Mouse (Mus musculus): ENCODE results near the gene Rhof. TPM values are rescaled to one million over a fixed set of nuclear protein-coding genes. Genes with fewer than 3 reads are reported as not detected.

Rhof gene
- total RNA-seq, 2 experiments from 2014 or later, result 1.2 to 1.4 TPM

DNA sequence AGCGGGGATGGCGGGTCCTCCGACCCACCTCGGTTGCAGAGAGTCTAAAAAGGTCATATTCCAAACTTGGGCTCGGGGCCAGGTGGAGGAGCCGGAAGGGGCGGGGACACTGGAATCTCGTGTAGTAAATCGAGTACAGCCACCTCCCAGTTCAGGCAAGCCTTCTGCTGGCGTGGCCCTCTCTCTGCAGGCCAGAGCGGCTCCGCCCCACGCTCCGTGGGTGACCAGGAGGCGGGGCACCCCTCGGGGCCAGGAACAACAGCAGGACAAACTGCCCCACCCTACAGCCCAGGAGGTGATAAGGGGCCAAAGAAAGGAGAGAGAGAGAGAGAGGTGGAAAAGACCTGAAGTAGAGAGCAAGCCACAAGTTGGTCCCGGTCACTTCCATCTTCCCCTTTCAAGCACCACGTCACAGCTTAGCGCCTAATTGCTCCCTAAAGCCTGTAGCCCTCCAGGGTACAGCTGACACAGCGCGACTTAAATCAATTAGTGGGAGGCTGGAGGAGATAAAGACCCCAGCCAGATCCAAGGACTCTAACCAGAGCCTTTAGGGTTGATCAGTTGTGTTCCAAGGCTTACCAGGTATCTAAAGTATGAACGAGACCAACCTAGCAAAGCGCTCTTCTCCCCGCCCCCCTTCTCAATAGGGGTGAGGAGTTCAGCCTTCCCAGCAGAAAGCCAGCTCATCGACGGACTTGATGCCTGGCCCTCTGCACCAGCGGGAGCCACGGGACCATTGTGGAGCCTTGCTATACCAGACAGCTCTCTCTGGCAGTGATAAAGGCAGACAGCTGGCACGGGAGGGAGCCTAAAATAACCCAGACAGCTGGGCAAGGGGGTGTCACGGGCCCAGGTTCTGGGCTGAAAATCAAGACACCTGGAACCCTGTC is 3.2 kb upstream of the Rhof start:
- peak; percentile 96 to 97 for DNase-seq

DNA sequence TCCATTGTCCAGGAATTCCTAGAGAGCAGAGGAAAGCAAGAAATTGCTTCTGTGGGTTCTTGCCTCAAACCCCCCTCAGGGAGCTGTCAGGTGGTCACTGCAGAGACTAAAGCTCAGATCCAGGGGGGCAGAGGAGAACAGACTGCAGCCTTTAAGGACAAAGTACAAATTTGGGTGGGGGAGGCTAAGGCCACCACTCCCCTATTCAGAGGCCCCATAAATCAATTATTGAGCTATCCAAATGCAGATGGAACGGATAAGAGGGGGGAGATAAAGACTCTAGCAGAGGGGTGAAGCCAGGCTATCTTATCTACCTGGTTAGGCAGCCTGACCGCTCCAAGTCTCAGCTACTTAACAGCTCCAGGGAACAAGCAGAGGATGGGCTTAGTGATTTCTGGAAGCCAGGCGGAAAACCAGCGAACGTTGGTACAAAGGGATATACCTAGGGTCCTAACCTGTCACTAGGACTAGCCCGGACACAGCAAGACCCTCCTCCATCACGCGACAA is 2.4 kb upstream of the Rhof start:
- no peak for DNase-seq

DNA sequence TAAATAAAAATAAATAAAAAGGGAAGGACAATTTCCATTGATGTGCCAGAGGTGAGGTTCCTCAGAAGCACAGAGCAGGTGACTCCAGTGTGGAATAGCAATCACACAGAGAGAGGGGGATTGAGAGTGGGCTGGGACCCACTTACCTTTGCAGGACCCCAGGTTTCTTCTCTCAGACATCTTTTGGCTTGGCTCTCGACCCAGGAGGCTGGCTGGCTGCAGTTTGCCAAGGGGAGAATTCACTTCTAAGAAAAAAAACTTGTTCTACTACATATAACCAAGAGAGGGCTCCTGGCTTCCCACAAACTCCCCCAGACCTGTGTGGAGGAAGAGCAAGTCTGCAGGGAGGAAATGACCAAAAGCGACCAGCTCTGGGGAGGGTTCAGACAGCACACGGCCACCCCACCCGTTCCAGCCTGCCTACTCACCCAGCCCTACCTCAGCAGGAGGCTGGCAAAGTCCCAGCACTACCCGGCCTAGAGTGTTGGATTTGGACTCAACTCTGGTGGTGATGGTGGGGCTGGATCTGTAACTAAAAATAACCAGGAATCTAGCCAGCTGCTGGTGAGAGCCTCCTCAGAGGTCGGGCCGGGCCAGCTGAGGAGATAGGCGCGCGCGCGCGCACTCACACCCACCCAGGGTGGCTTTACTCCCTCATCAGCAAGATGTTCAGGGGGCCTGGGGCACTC is 1.8 kb upstream of the Rhof start:
- DNase-seq, result peak; percentile 69 to 77

DNA sequence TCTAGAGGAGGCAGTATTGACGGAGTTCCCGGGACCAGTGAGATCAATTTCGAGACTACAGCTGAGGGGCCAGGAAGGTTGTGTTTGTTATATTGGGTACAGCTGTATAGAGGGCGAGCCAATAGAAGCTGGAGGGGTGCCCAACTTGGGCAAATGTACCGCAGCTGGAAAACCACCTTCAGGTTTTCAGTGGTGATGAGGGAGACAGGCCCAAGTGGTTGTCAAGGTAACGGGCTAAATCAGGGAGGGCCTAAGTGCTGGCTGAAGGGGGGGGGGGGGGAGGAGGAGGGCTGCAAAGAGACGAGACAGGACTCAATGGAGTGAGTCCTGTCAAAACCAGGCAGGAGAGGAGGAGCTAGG is 1.3 kb upstream of the Rhof start:
- peak; percentile 12 to 36 for DNase-seq

DNA sequence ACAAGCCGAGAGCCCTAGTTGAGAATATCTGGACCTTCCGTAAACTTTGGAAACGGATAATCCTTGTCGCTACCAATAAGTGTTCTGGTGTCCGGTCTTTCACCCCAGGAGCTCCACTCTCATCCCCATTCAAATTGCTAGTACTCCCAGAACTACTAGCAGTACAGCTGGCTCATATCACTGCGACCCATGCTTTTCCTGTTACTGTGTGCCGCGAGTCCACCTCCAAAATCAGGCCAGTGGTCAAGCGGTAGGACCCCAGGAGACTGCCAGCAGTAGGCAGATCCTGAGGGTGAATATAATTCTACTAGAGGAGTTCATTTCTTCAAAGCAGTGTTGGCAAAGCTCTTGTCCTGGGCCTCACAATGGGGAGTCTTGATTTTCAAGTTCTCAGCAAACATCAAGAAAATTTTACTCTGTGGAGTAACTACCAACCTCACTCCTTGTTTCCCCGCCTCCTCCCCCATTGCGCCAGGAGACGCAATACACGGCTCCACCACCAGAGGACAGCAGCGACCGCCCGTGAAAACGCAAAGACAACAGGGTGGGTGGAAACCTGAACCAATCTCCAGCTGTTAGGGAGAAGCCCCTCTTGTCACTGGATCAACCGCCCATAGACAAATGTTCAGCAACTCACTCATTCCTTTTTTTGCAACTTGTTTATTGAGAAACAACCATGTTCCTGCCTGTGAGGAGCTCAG is 741 bp upstream of the Rhof start:
- DNase-seq, result peak; percentile 84 to 87

DNA sequence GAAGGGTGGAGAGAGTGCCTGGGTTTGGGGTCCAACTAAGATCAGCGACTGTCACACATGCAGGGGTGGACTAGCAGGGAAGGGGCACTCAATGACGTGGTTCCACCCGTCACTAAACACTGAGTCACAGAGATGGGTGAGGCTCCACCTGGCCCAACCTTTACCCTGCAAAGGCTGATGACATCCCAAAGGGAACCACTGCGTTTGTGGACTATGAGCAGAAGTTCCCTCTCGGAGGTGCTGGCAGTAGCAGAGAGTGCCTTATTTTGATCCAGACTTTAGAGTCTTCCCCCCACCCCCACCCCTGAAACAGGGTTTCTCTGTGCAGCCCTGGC is 1.7 kb downstream of the Rhof start:
- no peak for DNase-seq

DNA sequence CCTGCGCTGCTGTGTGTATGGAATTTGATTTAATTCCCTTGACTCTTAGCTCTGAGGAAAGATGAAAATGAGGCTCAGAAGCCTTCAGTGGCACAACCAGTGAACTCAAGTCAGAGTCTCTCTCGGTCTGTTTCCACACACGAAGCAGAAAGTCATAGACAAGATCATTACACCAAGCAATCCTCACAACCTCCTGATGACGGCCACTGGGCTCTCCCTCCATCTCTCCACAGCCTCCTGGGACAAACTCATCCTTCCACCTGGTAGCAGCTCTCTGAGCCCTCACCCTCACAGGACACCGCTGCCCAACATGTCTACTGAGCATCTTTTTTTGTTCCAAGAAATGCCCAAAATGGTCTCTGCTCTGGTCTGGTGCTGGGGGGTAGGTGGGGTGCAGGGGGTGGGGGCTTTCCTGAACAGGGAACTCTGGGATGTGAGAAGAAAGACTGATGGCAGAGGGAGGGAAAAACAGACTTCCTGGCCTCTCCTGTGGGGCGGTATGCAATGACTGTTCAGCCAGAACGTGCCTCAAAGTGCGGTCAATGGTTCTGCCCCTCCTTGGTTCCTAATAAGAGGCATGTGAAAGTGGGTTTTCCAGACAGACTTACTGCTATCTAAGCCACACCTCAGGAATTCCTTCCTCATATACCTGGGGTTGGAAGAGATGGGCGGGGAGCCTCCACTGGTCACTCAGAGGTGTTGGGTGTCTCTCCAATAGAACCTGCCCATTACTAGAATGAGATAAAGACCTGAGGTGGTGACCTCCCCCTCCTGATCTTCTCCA is 2.3 kb downstream of the Rhof start:
- no peak for DNase-seq

DNA sequence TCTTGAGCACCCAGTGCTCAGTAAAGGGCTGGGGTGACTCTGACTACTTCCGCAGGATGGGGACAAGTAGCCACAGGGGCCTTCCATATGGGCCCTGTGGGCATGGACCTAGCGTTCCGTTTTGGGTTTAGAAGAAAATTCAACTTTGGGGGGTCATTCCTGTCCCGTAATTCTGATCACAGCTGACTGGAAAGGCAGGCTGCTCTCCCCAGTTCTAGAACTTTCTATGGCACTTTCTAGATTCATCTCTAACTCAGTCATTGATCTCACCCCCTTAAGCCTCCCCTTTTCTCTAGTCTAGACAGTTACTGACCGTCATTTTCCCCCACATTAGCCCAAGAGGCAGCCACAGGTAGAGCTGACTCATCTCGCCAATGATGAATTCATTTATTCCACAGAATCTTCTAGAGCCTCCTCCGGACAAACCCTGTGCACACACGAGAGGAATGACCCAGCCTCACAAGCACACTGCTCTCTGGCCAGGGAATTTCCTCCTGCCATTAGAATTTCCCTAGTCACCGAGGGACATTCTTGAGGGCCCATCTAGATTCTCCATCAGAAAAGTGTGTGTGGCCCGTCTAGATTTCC is 3.2 kb downstream of the Rhof start:
- no peak for DNase-seq

DNA sequence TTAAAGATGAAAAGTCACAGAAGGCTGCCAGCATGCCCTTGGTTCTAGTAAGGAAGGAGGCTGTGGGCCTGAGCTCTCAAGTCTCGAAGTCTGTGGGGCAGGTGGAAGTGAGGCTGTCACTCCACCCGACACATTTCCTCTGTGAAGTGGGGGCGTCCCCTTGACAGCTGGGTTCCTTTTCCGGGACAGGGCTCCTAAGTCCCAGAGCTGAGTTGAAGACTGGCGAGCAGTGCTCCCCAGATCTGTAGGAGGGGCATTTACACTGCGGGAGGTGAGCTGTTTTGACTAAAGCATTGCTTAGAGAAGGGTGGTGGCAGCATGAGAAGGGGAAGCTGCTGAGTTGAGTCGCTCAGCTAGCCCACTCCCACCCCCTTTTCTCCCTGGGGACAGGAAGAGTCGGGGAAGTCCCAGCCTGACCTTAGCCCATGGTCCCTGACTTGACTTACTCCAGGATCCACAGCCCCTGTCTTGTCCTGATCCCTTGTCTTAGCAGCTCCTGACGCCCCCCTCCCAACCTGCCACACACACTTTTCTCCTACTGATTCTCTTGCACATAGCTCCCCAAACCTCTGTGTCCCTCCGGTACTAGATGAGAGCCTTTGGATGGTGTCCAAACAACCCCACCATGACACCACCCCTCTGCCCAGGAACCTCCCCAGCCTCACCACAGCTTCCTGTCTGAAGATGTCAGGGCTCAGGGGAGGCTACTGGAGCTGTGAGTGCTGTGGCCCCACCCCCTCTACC is 3.9 kb downstream of the Rhof start:
- DNase-seq, result no peak

DNA sequence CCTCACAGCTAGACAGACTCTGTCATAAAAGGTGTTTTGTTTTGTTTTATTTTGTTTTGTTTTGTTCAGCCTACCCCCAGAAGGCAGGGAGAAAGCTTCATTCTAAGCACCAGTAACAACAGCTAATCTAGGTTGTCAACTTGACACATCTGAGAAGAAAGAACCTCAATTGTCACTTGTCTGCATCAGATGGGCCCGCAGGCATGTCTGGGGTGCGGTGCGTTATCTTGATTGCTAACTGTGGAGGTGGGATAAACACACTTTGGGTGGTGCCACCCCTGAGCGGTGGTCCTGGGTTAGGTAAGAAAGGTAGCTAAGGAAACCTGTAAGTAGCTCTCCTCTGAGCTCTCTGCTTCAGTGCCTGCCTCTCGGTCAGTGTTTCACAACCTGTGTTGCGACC is 5.5 kb downstream of the Rhof start:
- DNase-seq, result no peak

DNA sequence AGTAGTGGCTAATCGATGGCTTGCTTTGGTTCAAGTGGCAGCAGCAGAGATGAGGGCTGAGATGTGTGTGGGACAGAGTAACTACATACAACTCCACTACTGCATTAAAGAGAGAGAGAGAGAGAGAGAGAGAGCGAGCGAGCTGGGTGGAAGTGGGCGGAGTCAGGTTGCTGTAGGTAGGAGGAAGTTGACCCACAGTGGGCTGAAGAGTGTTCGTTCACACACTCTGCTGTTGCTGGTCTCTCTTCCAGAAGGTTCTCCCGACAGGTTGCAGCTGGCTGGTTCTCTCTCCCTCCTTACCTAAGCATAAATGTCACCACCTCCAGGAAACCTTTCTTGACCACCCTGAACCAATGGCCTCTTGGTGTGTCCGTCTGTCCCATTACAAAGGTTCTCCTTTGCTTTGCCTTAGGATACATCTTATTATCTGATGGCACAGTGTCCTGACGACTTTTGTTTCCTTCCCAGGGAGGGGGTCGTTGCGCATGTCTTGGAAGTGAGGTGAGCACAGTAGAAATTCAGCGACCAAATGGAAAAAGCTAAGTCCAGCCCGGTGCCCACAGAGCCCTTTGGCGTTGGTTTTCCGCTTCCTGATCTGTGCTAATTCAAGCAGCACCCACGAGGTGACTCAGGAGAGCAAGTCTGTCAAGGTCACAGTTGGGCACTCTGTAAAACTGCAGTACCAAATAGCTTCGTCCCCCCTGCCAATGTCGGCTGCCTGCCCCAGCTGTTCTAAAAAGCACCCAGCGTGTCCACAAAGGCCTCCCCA is 6.7 kb downstream of the Rhof start:
- DNase-seq, result peak; percentile 66 to 72

DNA sequence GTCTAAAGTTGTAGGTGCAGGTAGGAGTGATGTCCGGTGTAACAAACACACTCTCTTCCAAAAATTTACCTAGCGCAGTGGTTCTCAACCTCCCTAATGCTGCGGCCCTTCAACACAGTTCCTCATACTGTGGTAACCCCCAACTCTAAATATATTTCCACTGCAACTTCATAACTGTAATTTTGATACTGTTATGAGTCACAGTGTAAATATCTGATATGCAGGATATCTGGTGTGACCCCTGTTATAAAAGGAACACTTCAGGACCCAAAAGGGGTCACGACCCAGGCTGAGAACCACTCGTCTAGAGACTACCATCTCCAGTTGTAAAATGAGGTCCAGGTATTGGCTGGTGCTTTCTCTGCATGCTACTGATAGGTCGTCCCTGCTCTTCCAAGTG is 7.4 kb downstream of the Rhof start:
- DNase-seq, result no peak

DNA sequence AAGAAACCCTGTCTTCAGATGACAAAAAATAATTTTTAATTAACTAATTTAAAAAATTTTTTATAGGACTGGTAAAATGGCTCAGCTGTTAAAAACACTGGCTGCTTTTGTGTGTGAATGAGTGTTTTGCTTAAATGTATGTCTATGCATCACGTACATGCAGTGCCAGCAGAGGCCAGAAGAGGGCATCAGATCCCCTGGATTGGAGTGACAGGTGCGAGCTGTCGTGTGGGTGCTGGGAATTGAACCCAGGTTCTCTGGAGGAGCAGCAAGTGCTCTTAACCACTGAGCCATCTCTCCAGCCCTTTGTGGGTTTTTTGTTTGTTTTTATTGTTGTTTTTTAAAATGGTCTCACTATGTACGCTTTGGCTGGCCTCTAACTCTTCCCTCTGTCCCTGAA is 10.3 kb downstream of the Rhof start:
- DNase-seq, result no peak

DNA sequence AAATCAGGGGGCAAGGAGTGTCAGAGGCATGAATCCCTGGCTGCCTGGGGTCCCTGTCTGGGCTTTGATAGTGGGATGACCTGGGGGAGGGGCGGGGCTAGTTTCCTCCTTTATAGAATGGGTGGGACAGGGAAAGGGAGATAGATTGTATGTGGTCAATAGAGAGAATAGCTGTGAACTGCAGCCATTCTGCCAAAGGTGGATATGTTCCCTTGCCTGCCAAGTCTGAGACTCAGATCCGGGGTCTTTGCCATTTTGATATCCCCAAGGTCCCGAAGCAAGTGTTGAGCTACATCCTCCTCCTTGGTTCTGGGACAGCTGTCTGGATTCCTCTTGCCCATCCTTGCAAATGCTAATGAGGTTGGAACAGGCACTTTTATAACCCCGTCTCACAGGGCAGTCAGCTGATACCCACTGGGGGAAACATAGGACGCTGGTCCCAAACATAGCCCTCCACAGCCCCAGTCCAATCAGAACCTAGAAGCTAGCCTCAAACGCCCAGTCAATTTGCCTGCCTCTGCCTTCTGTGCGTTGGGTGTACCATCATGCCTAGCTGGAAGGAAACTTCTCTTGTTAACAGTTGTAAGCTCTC is 11.8 kb downstream of the Rhof start:
- no peak for DNase-seq

DNA sequence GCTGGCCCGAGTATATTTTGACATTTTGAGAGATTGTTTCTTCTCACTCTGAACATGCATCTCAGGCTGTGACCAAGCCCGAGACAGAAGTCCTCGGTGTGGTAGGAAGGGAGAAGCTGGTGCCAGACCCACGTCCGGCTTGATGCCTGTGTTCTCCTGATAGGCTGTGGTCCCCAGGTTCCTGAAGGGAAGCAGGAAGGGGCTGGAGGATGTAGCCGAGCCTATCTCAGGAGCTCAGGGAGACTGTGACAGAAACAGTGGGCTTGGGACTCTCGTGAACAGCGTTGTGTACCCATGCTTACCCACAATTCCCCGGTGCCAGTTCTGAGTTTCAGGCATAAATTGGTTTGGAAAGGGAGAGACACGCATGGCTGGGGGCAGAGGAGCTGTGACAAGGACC is 13.7 kb downstream of the Rhof start:
- DNase-seq, result no peak

DNA sequence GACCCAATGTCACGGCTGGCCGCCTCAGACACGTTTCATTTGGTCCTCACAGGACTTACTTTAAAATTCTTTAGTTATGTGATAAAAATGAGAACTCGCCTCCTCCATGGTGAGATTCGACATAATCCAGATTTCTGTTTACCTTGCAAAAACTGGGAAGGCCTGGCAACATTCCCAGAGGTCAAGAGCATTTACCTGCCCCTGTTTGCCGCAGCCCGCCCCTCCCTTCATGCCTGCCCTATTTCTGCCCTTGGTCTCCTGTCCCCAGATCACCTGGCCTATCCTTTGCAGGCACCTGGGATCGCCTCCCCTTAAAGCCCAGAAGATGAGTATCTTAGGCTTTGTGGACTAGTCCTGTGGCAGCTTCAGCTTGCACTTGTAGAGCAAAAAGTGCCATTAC is 14.7 kb downstream of the Rhof start:
- no peak for DNase-seq

DNA sequence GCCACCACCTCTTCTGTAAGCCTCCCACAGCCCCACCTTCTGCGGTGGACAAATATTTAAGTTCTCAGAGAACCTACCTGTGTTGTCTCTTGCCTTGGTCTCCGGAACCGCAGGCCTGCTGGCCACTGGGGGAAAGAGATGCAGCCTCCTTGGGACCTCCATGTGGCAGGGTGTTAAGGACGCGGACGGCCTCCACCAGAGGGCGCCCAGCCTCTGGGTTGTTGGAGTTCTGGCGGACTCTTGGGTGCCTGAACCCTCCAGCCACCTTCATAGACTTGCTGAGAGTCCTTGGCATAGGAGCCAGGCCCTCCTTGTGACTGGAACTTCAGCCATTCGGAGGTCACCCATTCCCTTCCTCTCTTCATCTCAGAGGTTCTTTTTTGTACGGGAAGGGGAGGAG is 15.2 kb downstream of the Rhof start:
- DNase-seq, result peak; percentile 82 to 90

DNA sequence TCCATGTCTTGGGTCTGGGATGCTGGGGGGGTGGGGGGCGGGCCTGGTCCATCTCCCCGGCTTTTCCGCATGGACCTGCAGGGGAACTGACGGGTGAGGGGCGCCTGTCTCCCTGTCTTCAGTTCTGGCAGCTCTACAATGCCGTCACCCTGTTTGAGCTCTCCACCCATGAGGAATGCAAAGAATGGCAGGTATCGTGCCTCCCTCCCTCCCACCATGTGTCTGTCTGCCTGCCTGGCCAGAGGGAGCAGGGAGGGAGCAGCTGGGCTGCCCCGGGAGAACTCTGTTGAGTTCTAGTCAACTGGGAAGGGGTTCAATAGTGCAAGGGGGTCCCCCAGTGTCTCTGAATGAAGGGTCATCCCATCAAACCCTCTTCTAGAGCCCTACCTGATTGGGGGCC is 16.4 kb downstream of the Rhof start:
- no peak for DNase-seq

DNA sequence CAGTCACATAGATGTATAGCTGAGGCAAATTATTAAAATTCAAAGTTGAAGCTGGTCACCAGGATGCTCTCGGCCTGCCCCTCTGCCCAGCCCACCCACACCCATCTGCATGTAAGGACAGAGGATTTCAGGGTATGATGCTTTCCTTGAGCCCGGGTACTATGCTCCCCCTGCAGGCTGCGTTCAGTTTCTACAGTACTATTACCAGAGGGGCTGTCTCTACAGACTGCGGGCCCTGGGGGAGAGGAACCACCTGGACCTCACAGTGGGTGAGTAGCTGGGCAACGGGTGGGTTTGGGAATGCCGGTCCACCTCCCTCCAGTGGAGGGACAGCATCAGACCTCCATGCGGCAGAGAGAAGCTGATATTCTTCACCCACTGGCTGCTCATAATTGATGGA is 17.6 kb downstream of the Rhof start:
- peak in 1 of 2 experiments; percentile 49 for DNase-seq

DNA sequence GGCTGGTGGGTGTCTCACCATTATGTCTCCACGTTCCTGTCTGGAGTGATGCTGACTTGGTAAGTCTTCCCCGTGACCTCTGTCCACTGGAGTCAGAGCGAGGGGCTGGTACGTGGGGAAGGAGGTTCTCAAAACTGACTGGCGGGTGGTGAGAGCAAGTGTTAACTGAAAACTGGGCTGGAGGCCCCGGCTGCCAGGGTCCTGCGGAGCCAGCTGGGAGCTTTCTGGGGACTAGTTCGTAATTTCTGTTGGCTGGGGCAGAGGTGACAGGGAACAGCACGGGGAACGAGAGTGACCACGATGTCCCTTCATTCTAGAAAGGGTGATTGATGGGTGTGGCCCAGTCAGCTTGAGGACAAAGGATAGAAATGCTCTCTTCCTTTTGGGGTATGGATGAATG is 18.4 kb downstream of the Rhof start:
- peak in 1 of 2 experiments; percentile 35 for DNase-seq

Measured in adrenal gland, postnatal 36 days (tissue).